Mouse (Mus musculus) limb, embryonic 14.5 days (tissue): ENCODE data around the gene Adamts9. TPM values are rescaled to one million over a fixed set of nuclear protein-coding genes. Genes with fewer than 3 reads are reported as not detected.

ENCODE experiments used
- ATAC-seq: fragments of 200-750 bp; cut with Nextera tagmentation; 2 replicates; pipeline ENCODE4 v1.8.0; 2017; ENCODE audit warnings: low read depth, moderate number of reproducible peaks, moderate TSS enrichment; ENCODE audit not compliant: low FRiP score
- DNase-seq: peaks from one replicate; pipeline ENCODE4 v3.0.0-alpha.2; 2015; ENCODE audit warnings: low spot score
- H3K27ac ChIP-seq: fragments of 300-500 bp; sonication (generic); replicated peaks from 2 replicates; pipeline ENCODE4 v1.5.1; 2014; ENCODE audit warnings: low read depth, mild to moderate bottlenecking, low read length, moderate library complexity, mixed read lengths
- H3K27me3 ChIP-seq: fragments of 300-500 bp; sonication (generic); 2 replicates; pipeline ENCODE4 v1.6.1; 2014; ENCODE audit warnings: low read length, mixed read lengths; ENCODE audit not compliant: control insufficient read depth, insufficient read depth
- H3K36me3 ChIP-seq: fragments of 300-500 bp; sonication (generic); 2 replicates; pipeline ENCODE4 v1.6.1; 2014; ENCODE audit warnings: mild to moderate bottlenecking, low read length, moderate library complexity, mixed read lengths; ENCODE audit not compliant: control insufficient read depth, insufficient read depth
- H3K4me1 ChIP-seq: fragments of 300-500 bp; sonication (generic); 2 replicates; pipeline ENCODE4 v1.6.1; 2014; ENCODE audit warnings: antibody characterized with exemption, low read length, mixed read lengths; ENCODE audit not compliant: control insufficient read depth, insufficient read depth
- H3K4me2 ChIP-seq: fragments of 300-500 bp; sonication (generic); replicated peaks from 2 replicates; pipeline ENCODE4 v1.6.1; 2014; ENCODE audit warnings: low read depth, mild to moderate bottlenecking, low read length, moderate library complexity; ENCODE audit not compliant: severe bottlenecking
- H3K4me3 ChIP-seq: fragments of 300-500 bp; sonication (generic); replicated peaks from 2 replicates; pipeline ENCODE4 v1.5.1; 2014; ENCODE audit warnings: low read length
- H3K9ac ChIP-seq: fragments of 300-500 bp; sonication (generic); 2 replicates; pipeline ENCODE4 v1.6.1; 2014; ENCODE audit warnings: mild to moderate bottlenecking, low read depth, low read length, moderate library complexity; ENCODE audit not compliant: severe bottlenecking
- H3K9me3 ChIP-seq: fragments of 300-500 bp; sonication (generic); 2 replicates; pipeline ENCODE4 v1.6.1; 2016; ENCODE audit warnings: low read length; ENCODE audit not compliant: control insufficient read depth
- POLR2A ChIP-seq: fragments of 200-500 bp; IDR thresholded peaks from 2 replicates; pipeline ENCODE4 v1.8.0; 2012; ENCODE audit warnings: inconsistent platforms, mild to moderate bottlenecking, moderate library complexity, borderline replicate concordance; ENCODE audit not compliant: insufficient read depth, insufficient read length; ENCODE audit errors: extremely low read depth
- WGBS: fragments of 180-500 bp; shearing (Covaris S2); extraction: QIAGEN DNeasy Blood & Tissue Kit; methylation state at CpG from one replicate; pipeline ENCODE4 v1.1.7; 2014; 5-methylcytosine and 5-hydroxymethylcytosine counted together
- polyA plus RNA-seq, 2 experiments: library from polyadenylated mRNA; depleted of rRNA in 1 of 2; stranded (reverse) in 1 of 2; unstranded in 1 of 2; fragments of >200 nt; fragmentation: Nextera tagmentation in 1 of 2; extraction: Ambion mirVana in 1 of 2; gene quantifications; 2 replicates each; pipeline versions ENCODE4 v1.2.1 to v1.2.3; 2012 to 2014

The Adamts9 gene
- polyA plus RNA-seq, 2 experiments: 8.9 to 21.2 TPM

DNA sequence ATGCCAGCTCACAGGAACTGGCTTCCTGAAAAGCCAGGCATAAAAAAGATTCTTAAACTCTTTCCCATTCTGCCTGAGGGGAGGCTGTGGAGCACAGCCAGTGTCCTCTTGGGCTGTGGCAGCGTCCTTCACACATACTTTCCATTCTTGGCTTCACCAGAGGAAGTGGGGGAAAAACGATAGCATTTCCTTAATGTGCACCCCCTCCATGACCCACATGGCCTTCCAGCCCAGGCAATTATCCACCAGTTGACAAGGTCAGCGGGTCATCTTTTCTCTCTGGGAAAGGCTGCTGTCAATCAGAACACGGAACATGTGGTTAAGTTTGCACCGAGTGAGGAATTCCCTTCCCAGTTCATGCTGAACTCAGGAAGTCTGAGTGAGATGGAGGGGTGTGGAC lies 37.4 kb downstream of the Adamts9 start:
- peaks cover 49% of the 10 kb centered on the region for H3K36me3 ChIP-seq

GRCm38 (mm10) chr6:92904491-92904890 lies 38.8 kb downstream of the Adamts9 start:
- H3K4me3 ChIP-seq: no peak overlapping the region
- no peaks in the 10 kb centered on the region for H3K9me3 ChIP-seq
- WGBS: 57% methylated on average over 2 of the region's 2 CpGs
- H3K27me3 ChIP-seq: no peaks in the 10 kb centered on the region
- H3K27ac ChIP-seq: no peak overlapping the region
- H3K36me3 ChIP-seq: peaks cover 55% of the 10 kb centered on the region
- H3K4me1 ChIP-seq: 0 out of 2 replicates have a peak, but pooled peaks cover 3% of the 10 kb centered on the region
- TF ChIP-seq POLR2A: no peak
- ATAC-seq (no peak), DNase-seq (peak; percentile 36)
- no peak overlapping the region for H3K4me2 ChIP-seq
- no peak overlapping the region for H3K9ac ChIP-seq

More for the DNA sequence above, 37.4 kb downstream of the Adamts9 start:
- ATAC-seq (no peak), DNase-seq (peak; percentile 11)
- Histone ChIP-seq H3K9ac (no peak overlapping the region), H3K27me3 (no peaks in the 10 kb centered on the region), H3K4me1 (0 out of 2 replicates have a peak, but pooled peaks cover 3% of the 10 kb centered on the region), H3K4me2 (no peak overlapping the region), H3K4me3 (no peak overlapping the region), H3K27ac (0 out of 2 replicates have a peak overlapping the region, but pooled peaks have one; percentile 3), H3K9me3 (no peaks in the 10 kb centered on the region)
- whole genome bisulfite sequencing: 31% methylated on average over 5 of the region's 5 CpGs
- no peak for TF ChIP-seq POLR2A

DNA sequence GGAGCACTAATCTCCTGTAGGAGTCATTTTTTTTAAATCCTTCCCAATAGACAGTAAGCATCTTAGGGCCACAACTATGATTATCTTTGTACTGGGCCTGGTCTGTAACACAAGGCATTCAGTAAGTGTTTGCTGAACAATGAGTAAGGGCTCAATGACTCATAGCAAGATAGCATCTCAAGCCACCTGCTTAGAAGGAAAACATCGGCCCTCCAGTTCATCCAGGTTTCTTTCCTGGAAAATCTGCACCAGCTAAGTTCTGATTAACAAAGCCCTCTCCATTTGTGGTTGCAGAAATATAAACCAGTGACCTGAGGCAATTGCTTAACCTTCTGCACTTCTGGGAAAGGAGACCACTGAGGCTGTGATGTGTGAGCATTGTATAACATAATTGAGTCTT lies 39.3 kb downstream of the Adamts9 start:
- Histone ChIP-seq H3K27me3 (no peaks in the 10 kb centered on the region), H3K9ac (no peak overlapping the region), H3K27ac (no peak overlapping the region), H3K9me3 (no peaks in the 10 kb centered on the region), H3K4me2 (no peak overlapping the region), H3K4me3 (no peak overlapping the region), H3K36me3 (peaks cover 55% of the 10 kb centered on the region), H3K4me1 (0 out of 2 replicates have a peak, but pooled peaks cover 3% of the 10 kb centered on the region)
- no peak for ATAC-seq
- no peak for DNase-seq
- no peak for TF ChIP-seq POLR2A
- 80% methylated on average over 1 of the region's 1 CpGs for WGBS

GRCm38 (mm10) chr6:92891535-92891934 lies 51.8 kb downstream of the Adamts9 start:
- WGBS: 18% methylated on average over 1 of the region's 1 CpGs
- no peak overlapping the region for H3K9ac ChIP-seq

DNA sequence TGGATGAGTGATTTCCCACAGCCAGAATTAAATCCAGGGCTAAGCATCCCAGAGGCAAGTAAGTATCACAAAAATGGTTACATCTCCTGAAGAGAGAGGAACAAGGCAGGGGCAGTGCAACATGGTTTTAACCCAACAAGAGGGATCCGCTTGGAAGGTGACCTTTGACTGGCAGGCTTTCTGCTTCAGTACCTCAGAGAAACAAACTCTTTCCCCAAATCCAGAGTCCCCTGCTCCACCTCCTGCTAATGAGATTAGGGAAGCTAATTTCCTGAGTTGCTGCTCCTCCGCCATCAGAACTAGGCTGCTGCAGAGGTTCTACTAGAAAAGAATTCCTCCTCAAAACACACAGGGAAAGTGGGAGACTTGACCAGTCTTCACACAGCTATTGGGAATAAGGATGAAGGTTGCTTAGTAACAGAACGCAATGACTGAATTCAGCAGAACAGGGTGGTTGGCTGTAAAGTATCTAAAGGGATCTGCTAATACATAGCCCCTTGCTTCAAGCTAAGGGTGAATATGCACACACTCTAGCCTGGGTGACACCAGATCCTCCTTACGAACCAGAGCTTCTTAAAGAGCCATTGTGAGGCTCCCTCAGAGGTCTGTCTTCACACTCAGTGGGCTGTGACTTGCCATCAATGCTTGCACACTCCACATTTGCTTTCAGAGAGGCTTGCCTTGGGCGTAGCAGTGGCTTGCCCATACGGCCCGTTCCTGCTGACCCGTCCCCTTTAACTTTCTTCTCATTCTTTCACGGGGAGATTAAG lies 60.0 kb downstream of the Adamts9 start:
- WGBS: 56% methylated on average over 9 of the region's 9 CpGs
- Histone ChIP-seq H3K36me3 (peaks cover 60% of the 10 kb centered on the region), H3K9me3 (no peaks in the 10 kb centered on the region), H3K4me1 (peaks cover 14% of the 10 kb centered on the region), H3K9ac (no peak overlapping the region), H3K4me2 (no peak overlapping the region), H3K4me3 (no peak overlapping the region), H3K27ac (no peak overlapping the region), H3K27me3 (no peaks in the 10 kb centered on the region)
- no peak for ATAC-seq
- no peak for DNase-seq
- TF ChIP-seq POLR2A: no peak

More at GRCm38 (mm10) chr6:92891535-92891934, 51.8 kb downstream of the Adamts9 start:
- ATAC-seq: no peak
- TF ChIP-seq POLR2A: no peak
- Histone ChIP-seq H3K9me3 (no peaks in the 10 kb centered on the region), H3K4me2 (no peak overlapping the region), H3K27me3 (no peaks in the 10 kb centered on the region), H3K4me3 (no peak overlapping the region), H3K27ac (no peak overlapping the region), H3K4me1 (no peaks in the 10 kb centered on the region), H3K36me3 (peaks cover 42% of the 10 kb centered on the region)
- DNase-seq: no peak

- Histone ChIP-seq H3K27me3 (no peaks in the 10 kb centered on the region), H3K36me3 (peaks cover 59% of the 10 kb centered on the region), H3K9me3 (no peaks in the 10 kb centered on the region), H3K4me2 (no peak overlapping the region), H3K4me1 (peaks cover 14% of the 10 kb centered on the region), H3K27ac (no peak overlapping the region), H3K4me3 (no peak overlapping the region), H3K9ac (no peak overlapping the region)
- no peak for TF ChIP-seq POLR2A
- no peak for DNase-seq
- ATAC-seq: no peak
- 79% methylated on average over 5 of the region's 5 CpGs for WGBS
Observed at GRCm38 (mm10) chr6:92882446-92882845, 60.8 kb downstream of the Adamts9 start.
